Mouse (Mus musculus): ENCODE results near the gene Slc17a5. TPM values are rescaled to one million over a fixed set of nuclear protein-coding genes. Genes with fewer than 3 reads are reported as not detected.

Gene Slc17a5
- 4.9 TPM for total RNA-seq (2023)

DNA sequence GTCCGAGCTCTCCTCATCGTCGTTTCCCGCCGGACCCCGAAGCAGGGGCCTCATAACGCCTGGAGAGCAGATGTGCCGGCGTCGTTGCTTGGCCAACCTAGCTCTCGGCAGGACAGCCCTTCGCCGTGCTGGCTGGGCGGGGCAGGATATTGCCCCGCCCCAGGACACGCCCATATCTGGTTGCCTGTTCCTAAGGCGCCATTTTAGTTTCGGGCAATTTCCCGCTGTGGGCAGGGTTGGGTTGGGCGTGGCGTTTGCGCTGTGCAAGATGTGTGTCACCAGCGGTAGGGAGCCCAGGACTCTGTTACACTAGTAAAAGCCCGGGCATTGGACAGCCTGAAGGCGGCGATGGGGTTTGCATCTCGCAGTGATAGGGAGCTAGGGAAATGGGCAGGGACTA, at the start of gene Slc17a5:
Gene Slc17a5, minus strand, starts transcription at position 128 of the 400 bp plus-strand sequence.

DNA sequence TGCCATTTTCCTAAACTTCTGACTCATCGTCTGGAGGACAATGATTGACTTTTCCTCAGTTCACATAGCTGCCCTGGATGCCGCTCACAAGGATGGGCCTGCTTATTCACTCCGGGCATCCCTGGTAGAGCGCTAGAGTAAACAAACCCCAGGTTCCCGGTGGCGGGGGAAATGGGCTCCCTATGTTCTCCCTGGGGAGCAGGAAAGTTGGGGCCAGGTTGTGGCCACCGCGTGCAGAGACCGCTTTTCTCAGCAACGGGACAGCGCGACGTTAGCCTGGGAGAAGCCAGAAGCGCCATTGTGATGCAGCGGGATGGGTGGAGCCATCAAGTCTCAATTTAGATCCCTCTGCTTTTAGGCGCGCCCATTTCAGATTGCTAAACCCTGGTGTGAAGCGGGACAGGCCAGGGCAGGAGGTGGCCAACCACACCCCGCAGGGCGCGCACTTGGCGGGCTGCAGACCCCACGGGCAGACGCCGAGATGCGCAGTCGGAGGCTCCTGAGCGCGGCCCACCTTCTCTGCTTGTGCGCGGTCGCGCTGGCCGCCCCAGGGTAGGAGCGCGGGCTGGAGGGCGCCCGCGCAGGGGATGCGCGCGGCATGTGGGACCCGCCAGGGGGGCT, 27.7 kb upstream of the Slc17a5 start, which contains the start of gene Cd109:
Gene Cd109, plus strand, starts transcription at position 146 of the 621 bp plus-strand sequence.

DNA sequence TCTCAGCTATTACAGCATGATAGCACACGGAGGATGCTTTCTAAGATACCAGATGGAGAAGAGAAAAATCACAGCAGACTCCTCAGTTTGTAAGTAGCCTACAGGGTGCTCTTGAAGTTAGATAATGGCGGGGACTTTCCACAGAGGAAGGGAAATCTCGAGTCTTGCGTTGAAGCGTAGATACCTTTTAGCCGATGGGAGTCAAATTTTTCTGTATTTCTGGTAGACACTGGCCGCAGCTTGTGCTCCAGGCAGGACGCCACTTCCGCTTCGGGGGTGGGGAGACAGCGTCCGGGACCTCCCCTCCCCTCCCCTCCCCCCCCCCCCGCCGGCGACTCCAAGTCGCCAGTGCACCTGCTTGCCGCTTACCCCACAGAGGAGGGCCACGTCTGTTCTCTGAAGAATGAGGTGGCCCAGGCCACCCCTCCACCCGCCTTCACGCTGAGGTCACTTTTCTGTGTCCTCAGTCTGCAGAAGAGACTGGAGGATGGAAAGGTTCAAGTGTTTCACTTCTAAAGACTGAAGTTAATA, 98.9 kb downstream of the Slc17a5 start, which contains the start of gene Eef1a1:
Gene Eef1a1, minus strand, starts transcription at position 262 of the 531 bp plus-strand sequence.

Other genes starting within 250 kb of the Slc17a5 start
- gene Gsta2, start 232.3 kb downstream of the Slc17a5 start, total RNA-seq (2023) = not detected
- not detected for gene Dppa5a, start 219.9 kb downstream of the Slc17a5 start, total RNA-seq (2023)
- not detected for gene Ooep, start 209.3 kb downstream of the Slc17a5 start, total RNA-seq (2023)
- gene Ddx43, start 192.3 kb downstream of the Slc17a5 start, total RNA-seq (2023) = 1.5 TPM
- gene Cgas, start 144.8 kb downstream of the Slc17a5 start, total RNA-seq (2023) = 3.8 TPM
- 22.9 TPM for gene Mto1, start 139.8 kb downstream of the Slc17a5 start, total RNA-seq (2023)
- not detected for gene Gm17324, start 139.3 kb downstream of the Slc17a5 start, total RNA-seq (2023)
- gene Eef1a1, start 98.9 kb downstream of the Slc17a5 start, total RNA-seq (2023) = 10,655 TPM
- not detected for gene Cd109, start 27.5 kb upstream of the Slc17a5 start, total RNA-seq (2023)

Measured in CD4-positive naive resting alpha-beta T cell, adult 76 days (primary cell).